Mouse (Mus musculus) thymus, adult 2 months (tissue): ENCODE measurements at regions not wholly inside any gene's neighbourhood (a gene's known extent, or its start where the extent isn't known, plus 50 kb on each side); places are given as distances from the start of the nearest gene placed in this dataset.

Experiments used
- DNase-seq: peaks from one replicate; pipeline ENCODE4 v3.0.0; 2021
- H3K27ac ChIP-seq: fragments of 200-500 bp; 2 replicates; pipeline ENCODE4 v1.5.1; 2012; ENCODE audit warnings: low read length, control low read depth; ENCODE audit not compliant: control insufficient read depth, insufficient read depth
- H3K27me3 ChIP-seq: fragments of 200-500 bp; 2 replicates; pipeline ENCODE4 v1.6.1; 2012; ENCODE audit warnings: mild to moderate bottlenecking, low read length, moderate library complexity, mixed read lengths; ENCODE audit not compliant: control insufficient read depth, insufficient read depth
- H3K36me3 ChIP-seq: fragments of 200-500 bp; 2 replicates; pipeline ENCODE4 v1.6.1; 2012; ENCODE audit warnings: mild to moderate bottlenecking, low read length, moderate library complexity; ENCODE audit not compliant: control insufficient read depth, insufficient read depth
- H3K4me1 ChIP-seq: fragments of 200-500 bp; replicated peaks from 2 replicates; pipeline ENCODE4 v1.6.1; 2012; ENCODE audit warnings: low read length; ENCODE audit not compliant: control insufficient read depth, insufficient read depth
- H3K4me3 ChIP-seq: fragments of 200-500 bp; 2 replicates; pipeline ENCODE4 v1.5.1; 2012; ENCODE audit warnings: mild to moderate bottlenecking, low read length, control low read depth, moderate library complexity; ENCODE audit not compliant: control insufficient read depth, insufficient read depth
- CTCF ChIP-seq: fragments of 200-500 bp; IDR thresholded peaks from 2 replicates; pipeline ENCODE4 v1.5.1; 2012; ENCODE audit warnings: mild to moderate bottlenecking, control low read depth, low read length, moderate library complexity, borderline replicate concordance; ENCODE audit not compliant: control insufficient read depth, poor library complexity, insufficient read depth; ENCODE audit errors: extremely low read depth
- POLR2A ChIP-seq: fragments of 200-500 bp; IDR thresholded peaks from 2 replicates; pipeline ENCODE4 v1.6.1; 2012; ENCODE audit warnings: mild to moderate bottlenecking, low read length, control low read depth, moderate library complexity; ENCODE audit not compliant: control insufficient read depth, poor library complexity, insufficient read depth; ENCODE audit errors: extremely low read depth
- WGBS: fragments of 180-500 bp; shearing (Covaris S2); methylation state at CpG from one replicate; pipeline ENCODE4 v1.1.7; 2018; 5-methylcytosine and 5-hydroxymethylcytosine counted together

- no peak overlapping the region for H3K4me3 ChIP-seq
- H3K27ac ChIP-seq, result no peak overlapping the region
- 95% methylated on average over 4 of the region's 4 CpGs for WGBS
- no peaks in the 10 kb centered on the region for H3K36me3 ChIP-seq
- no peak for DNase-seq
- no peak for TF ChIP-seq POLR2A
- no peak for TF ChIP-seq CTCF
- H3K4me1 ChIP-seq, result no peaks in the 10 kb centered on the region
- no peaks in the 10 kb centered on the region for H3K27me3 ChIP-seq
Measured at GRCm38 (mm10) chr10:56962096-56962807, 523.9 kb upstream of the Hsf2 start.

- H3K27ac ChIP-seq, result no peak overlapping the region
- WGBS, result 62% methylated on average over 3 of the region's 3 CpGs
Measured at GRCm38 (mm10) chr10:56963215-56963614, 523.0 kb upstream of the Hsf2 start.

GRCm38 (mm10) chr10:56968913-56969312, 517.3 kb upstream of the Hsf2 start:
- no peak for DNase-seq
- Histone ChIP-seq H3K27me3 (no peaks in the 10 kb centered on the region), H3K36me3 (no peaks in the 10 kb centered on the region), H3K4me3 (no peak overlapping the region), H3K4me1 (no peaks in the 10 kb centered on the region), H3K27ac (no peak overlapping the region)
- WGBS, result 95% methylated on average over 1 of the region's 1 CpGs
- TF ChIP-seq POLR2A, result no peak
- TF ChIP-seq CTCF, result no peak

More at GRCm38 (mm10) chr10:56963215-56963614, 523.0 kb upstream of the Hsf2 start:
- Histone ChIP-seq H3K36me3 (no peaks in the 10 kb centered on the region), H3K27me3 (no peaks in the 10 kb centered on the region), H3K4me3 (no peak overlapping the region), H3K4me1 (no peaks in the 10 kb centered on the region)
- TF ChIP-seq CTCF, result no peak
- TF ChIP-seq POLR2A, result no peak
- no peak for DNase-seq

GRCm38 (mm10) chr10:56974812-56975211, 511.4 kb upstream of the Hsf2 start:
- H3K4me1 ChIP-seq, result no peaks in the 10 kb centered on the region
- no peaks in the 10 kb centered on the region for H3K27me3 ChIP-seq
- WGBS, result 98% methylated on average over 5 of the region's 5 CpGs
- no peak for TF ChIP-seq CTCF
- TF ChIP-seq POLR2A, result no peak
- no peaks in the 10 kb centered on the region for H3K36me3 ChIP-seq
- no peak overlapping the region for H3K27ac ChIP-seq
- DNase-seq, result no peak
- H3K4me3 ChIP-seq, result no peak overlapping the region

- Histone ChIP-seq H3K27ac (no peak overlapping the region), H3K27me3 (no peaks in the 10 kb centered on the region), H3K4me3 (no peak overlapping the region), H3K36me3 (no peaks in the 10 kb centered on the region), H3K4me1 (no peaks in the 10 kb centered on the region)
- 79% methylated on average over 3 of the region's 3 CpGs for WGBS
- TF ChIP-seq POLR2A, result no peak
- TF ChIP-seq CTCF, result no peak
- no peak for DNase-seq
Measured at GRCm38 (mm10) chr10:56979601-56980000, 506.6 kb upstream of the Hsf2 start.

GRCm38 (mm10) chr10:56980821-56981220, 505.4 kb upstream of the Hsf2 start:
- no peak overlapping the region for H3K27ac ChIP-seq
- 79% methylated on average over 3 of the region's 3 CpGs for WGBS
- H3K4me1 ChIP-seq, result no peaks in the 10 kb centered on the region
- H3K27me3 ChIP-seq, result no peaks in the 10 kb centered on the region
- H3K4me3 ChIP-seq, result no peak overlapping the region
- DNase-seq, result no peak
- TF ChIP-seq POLR2A (no peak), CTCF (no peak)
- H3K36me3 ChIP-seq, result no peaks in the 10 kb centered on the region

- Histone ChIP-seq H3K4me3 (no peak overlapping the region), H3K4me1 (no peaks in the 10 kb centered on the region), H3K36me3 (no peaks in the 10 kb centered on the region), H3K27me3 (no peaks in the 10 kb centered on the region), H3K27ac (no peak overlapping the region)
- TF ChIP-seq CTCF (no peak), POLR2A (no peak)
- WGBS, result 89% methylated on average over 8 of the region's 8 CpGs
- DNase-seq, result no peak
Measured at GRCm38 (mm10) chr10:56982526-56983190, 503.5 kb upstream of the Hsf2 start.

GRCm38 (mm10) chr10:56994969-56995368, 491.2 kb upstream of the Hsf2 start:
- Histone ChIP-seq H3K27me3 (no peaks in the 10 kb centered on the region), H3K27ac (no peak overlapping the region), H3K4me1 (no peaks in the 10 kb centered on the region), H3K4me3 (no peak overlapping the region), H3K36me3 (no peaks in the 10 kb centered on the region)
- 91% methylated on average over 3 of the region's 3 CpGs for WGBS
- TF ChIP-seq CTCF, result no peak
- no peak for TF ChIP-seq POLR2A
- DNase-seq, result no peak
